20 mouse cellular contexts compared by ENCODE assay signal in genomic region chr14:76287768-76288167, GRCm38 (mm10).
"Had no signal": no experiment of that assay in that cellular context is flagged by ENCODE, and none has a peak within 500 bp of the region (broad histone marks: within the 10 kb centered on the region; RNA-seq: fewer than 3 reads in every experiment).

No protein-coding gene starts in this region.

- DNase-seq: kidney, adult 8-10 months; kidney, postnatal 10 days; kidney, postnatal 36 days; layer of hippocampus, postnatal 36 days; lung, adult 18-20 months; lung, postnatal 14 days; retina, postnatal 1 day; right cerebral cortex, postnatal 25 days; thymus, postnatal 25 days had no signal

- H3K27ac ChIP-seq: kidney, embryonic 15.5 days; left cerebral cortex, adult 2 months; liver, embryonic 12.5 days; liver, embryonic 15.5 days; macrophage; midbrain, embryonic 10.5 days; midbrain, embryonic 13.5 days; neural tube, embryonic 13.5 days; stomach, postnatal 0 days had no signal

- H3K4me1 ChIP-seq: kidney, embryonic 15.5 days; liver, embryonic 12.5 days; liver, embryonic 15.5 days; megakaryocyte, embryonic 14.5 days; midbrain, embryonic 13.5 days had no signal

- H3K9ac ChIP-seq: kidney, embryonic 15.5 days; liver, embryonic 12.5 days; liver, embryonic 15.5 days; midbrain, embryonic 13.5 days; neural tube, embryonic 13.5 days had no signal

- H3K4me3 ChIP-seq: kidney, embryonic 15.5 days; left cerebral cortex, adult 2 months; liver, embryonic 12.5 days; liver, embryonic 15.5 days; megakaryocyte, embryonic 14.5 days; midbrain, embryonic 10.5 days; midbrain, embryonic 13.5 days; myocyte; neural tube, embryonic 13.5 days had no signal

- H3K27me3 ChIP-seq: kidney, embryonic 15.5 days; liver, embryonic 12.5 days; liver, embryonic 15.5 days; megakaryocyte, embryonic 14.5 days; midbrain, embryonic 13.5 days; neural tube, embryonic 13.5 days had no signal

- H3K36me3 ChIP-seq: kidney, embryonic 15.5 days; liver, embryonic 12.5 days; liver, embryonic 15.5 days; midbrain, embryonic 10.5 days; midbrain, embryonic 13.5 days; neural tube, embryonic 13.5 days had no signal
